Mouse (Mus musculus): Measurements from ENCODE around the gene Fbxo31.

The Fbxo31 gene

DNA sequence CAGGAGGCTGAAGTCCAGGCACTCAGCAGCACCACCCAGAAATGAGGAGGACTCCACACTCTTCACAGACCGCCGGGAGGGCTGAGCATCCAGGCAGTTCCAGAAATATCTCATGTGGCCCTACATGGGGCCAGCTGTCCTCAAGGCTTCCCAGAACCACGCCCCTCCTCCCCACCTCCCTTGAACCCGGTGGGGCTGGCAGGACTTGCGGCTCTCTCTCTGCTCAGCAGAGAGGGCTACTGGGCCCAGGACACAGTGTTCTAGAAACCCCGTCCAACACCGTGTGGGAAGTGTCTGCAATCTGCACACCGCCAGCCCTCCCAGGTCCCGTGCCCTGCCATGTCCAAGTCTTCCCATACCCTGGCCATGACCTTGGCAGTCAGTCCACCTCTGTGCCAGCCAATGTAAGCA is 15.7 kb downstream of the Fbxo31 start:
- in situ Hi-C loops (cut with MboI; ENCODE audit: low pct_unique_long_range_greater_than_20kb in 1 of 2, low sequenced_read_pairs in 2 of 2, unreplicated experiment in 1 of 2), result no loop called here

GRCm38 (mm10) chr8:121561636-121562345 is 16.8 kb downstream of the Fbxo31 start:
- in situ Hi-C loops (cut with MboI; ENCODE audit: low pct_unique_long_range_greater_than_20kb in 1 of 2, low sequenced_read_pairs in 2 of 2, unreplicated experiment in 1 of 2), result no loop called here

DNA sequence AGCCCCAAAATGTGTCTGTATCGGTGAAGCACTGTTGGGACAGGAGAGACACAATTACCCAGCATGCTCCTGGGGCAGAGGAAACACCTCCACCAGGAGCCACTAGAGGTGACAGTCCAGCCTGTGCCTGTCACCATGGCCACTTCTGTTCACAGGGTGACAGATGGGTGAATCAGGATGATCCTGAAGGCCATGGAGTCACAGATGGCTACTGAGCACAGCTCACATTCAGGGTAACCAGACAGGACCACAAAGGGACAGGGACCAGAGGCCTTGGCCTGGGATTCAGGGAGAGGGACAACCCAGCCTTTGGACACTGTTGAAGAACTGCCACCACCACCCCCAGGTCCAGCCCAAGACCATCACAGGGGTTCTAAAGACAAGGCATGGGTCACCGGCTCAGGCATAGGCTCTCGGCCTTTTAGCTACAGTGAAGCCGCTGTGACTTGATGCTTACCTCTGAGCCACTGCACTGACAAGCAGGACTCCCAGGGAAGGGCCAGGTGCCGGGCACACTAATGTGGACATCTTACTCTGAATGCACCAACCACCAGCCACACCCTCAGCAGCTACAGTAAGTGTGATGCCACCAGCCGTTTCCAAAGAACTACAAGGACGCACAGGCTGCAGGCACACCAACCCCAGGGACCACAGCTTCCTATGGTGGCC is 18.0 kb downstream of the Fbxo31 start:
- in situ Hi-C loops (cut with MboI; ENCODE audit: low pct_unique_long_range_greater_than_20kb in 1 of 2, low sequenced_read_pairs in 2 of 2, unreplicated experiment in 1 of 2), result no loop called here

DNA sequence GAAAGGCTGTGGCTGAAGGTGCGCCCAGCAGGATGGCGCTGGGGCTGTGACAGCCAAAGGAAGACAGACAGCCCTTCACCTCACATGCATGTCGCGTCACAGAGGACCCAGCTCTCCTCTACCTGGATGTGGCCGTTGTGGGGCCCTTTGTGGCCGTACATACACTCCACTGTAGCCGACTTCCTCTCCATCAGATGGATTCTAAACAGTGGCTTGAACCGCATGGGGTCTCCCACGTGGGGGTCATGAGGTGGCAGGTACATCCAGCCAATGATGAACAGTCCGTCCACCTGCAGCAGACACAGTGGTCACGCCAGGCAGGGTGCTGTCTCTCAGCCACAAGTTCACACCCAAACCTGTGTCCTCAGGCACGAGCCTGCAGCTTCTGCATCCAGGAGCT is 18.8 kb downstream of the Fbxo31 start:
- in situ Hi-C loops (cut with MboI; ENCODE audit: low pct_unique_long_range_greater_than_20kb in 1 of 2, low sequenced_read_pairs in 2 of 2, unreplicated experiment in 1 of 2), result no loop called here

GRCm38 (mm10) chr8:121558538-121558937 is 20.1 kb downstream of the Fbxo31 start:
- in situ Hi-C loops (cut with MboI; ENCODE audit: low pct_unique_long_range_greater_than_20kb in 1 of 2, low sequenced_read_pairs in 2 of 2, unreplicated experiment in 1 of 2), result no loop called here

- in situ Hi-C loops (cut with MboI; ENCODE audit: low pct_unique_long_range_greater_than_20kb in 1 of 2, low sequenced_read_pairs in 2 of 2, unreplicated experiment in 1 of 2), result no loop called here
Measured at GRCm38 (mm10) chr8:121557746-121558145, 20.9 kb downstream of the Fbxo31 start.

GRCm38 (mm10) chr8:121553831-121554475 is 24.7 kb downstream of the Fbxo31 start:
- in situ Hi-C loops (cut with MboI; ENCODE audit: low pct_unique_long_range_greater_than_20kb in 1 of 2, low sequenced_read_pairs in 2 of 2, unreplicated experiment in 1 of 2), result no loop called here

GRCm38 (mm10) chr8:121552506-121552905 is 26.1 kb downstream of the Fbxo31 start:
- in situ Hi-C loops (cut with MboI; ENCODE audit: low pct_unique_long_range_greater_than_20kb in 1 of 2, low sequenced_read_pairs in 2 of 2, unreplicated experiment in 1 of 2), result no loop called here

DNA sequence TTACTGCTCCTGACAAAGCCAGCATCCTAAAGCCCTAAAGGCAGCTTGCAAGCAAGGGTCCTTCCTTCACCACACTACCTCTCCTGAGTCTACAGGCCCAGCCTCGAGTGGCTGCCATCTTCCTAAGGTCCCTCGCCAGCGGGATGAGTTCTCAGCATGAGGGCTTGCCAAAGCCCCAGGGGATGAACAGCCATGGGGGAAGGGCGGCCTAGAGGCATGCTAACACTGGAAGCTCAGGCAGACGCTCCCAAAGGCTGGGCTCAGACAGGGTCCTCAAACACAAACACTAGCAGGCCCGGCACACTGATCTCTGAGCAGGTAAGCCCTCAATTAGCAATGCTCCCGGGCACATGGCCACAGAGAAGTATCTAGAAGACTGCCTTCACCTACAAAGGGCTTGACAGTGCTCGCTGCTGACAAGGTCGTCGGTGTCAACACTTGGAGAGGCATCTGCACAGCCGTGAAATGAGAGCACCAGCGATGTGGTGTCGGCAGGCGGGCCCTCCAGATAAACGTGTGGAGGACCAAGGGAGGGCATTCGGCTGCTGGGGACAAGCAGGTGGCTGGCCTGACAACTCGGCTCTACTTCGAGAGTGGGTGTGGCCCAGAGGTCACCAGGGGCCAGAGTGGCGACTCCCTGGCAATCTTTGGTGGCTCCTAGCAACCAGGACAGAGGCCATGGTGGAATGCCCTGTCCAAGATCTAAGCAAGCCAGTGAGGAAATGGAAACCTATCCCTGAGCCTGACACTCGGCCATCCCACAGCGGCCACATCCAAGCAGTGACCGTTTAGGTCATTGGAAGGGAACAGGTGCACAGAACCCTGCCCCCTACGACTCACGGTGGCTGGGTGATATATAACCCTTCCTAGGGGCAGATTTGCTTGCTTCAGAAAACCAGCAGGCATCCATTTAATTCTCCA is 27.3 kb downstream of the Fbxo31 start:
- in situ Hi-C loops (cut with MboI; ENCODE audit: low pct_unique_long_range_greater_than_20kb in 1 of 2, low sequenced_read_pairs in 2 of 2, unreplicated experiment in 1 of 2), result no loop called here

GRCm38 (mm10) chr8:121550056-121550455 is 28.6 kb downstream of the Fbxo31 start:
- in situ Hi-C loops (cut with MboI; ENCODE audit: low pct_unique_long_range_greater_than_20kb in 1 of 2, low sequenced_read_pairs in 2 of 2, unreplicated experiment in 1 of 2), result no loop called here

DNA sequence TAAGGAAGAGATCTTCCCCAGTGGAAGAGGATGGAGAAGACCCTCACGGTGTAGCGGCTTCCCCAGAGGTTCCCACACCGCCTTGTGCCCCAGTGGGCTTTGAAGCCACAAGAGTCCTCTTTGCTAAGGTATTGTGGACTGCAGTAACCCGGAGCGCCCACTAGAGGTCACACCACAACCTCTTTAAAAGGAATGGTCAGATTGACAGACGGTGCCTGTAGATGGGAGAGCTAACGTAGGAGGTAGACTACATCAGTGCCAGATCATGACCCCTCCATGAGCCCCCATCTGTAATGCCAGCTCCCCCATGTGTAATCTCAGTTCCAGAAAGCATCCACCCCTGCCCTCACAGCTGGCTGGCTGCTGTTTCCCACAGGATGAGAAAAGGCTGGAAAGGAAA is 31.5 kb downstream of the Fbxo31 start:
- in situ Hi-C loops (cut with MboI; ENCODE audit: low pct_unique_long_range_greater_than_20kb in 1 of 2, low sequenced_read_pairs in 2 of 2, unreplicated experiment in 1 of 2), result loop anchor here (10.0 kb wide), 2 partner anchors 48 to 138 kb away; partner anchors contain the start of gene Map1lc3b (in 2 of the 2)

- in situ Hi-C loops (cut with MboI; ENCODE audit: low pct_unique_long_range_greater_than_20kb in 1 of 2, low sequenced_read_pairs in 2 of 2, unreplicated experiment in 1 of 2), result loop anchor here (10.0 kb wide), 2 partner anchors 50 to 140 kb away; partner anchors contain the start of gene Map1lc3b (in 2 of the 2)
Measured at GRCm38 (mm10) chr8:121544936-121545335, 33.7 kb downstream of the Fbxo31 start.

DNA sequence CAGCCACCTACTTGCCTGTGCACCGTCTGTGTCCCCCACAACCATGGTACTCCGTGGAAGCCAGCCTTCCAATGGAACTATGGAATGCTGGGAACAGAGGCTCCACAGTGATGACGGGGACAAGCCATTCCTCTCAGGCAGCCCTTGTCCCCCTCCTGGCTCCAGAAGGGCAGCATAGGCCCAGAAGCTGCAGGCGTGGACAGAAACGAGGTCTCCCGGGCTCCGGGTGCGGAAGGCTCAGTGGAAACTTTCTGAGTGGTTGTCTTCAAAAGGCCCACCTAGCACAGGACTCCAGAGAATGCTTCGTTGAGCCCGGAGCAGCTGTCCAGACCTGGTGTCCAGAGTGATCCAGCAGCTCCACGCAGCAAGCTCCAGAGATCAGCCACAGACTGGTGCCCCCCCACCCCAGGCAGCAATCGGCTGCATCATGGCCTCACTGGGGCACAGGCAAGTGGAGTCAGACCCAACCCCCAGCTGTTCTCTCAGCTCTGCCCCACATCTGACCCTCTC is 34.3 kb downstream of the Fbxo31 start, which contains the start of gene 1700018B08Rik:
Gene 1700018B08Rik, minus strand, starts transcription at position 45 of the 510 bp plus-strand sequence.
- in situ Hi-C loops (cut with MboI; ENCODE audit: low pct_unique_long_range_greater_than_20kb in 1 of 2, low sequenced_read_pairs in 2 of 2, unreplicated experiment in 1 of 2), result loop anchor here (10.0 kb wide), 2 partner anchors 50 to 140 kb away; partner anchors contain the start of gene Map1lc3b (in 2 of the 2)

DNA sequence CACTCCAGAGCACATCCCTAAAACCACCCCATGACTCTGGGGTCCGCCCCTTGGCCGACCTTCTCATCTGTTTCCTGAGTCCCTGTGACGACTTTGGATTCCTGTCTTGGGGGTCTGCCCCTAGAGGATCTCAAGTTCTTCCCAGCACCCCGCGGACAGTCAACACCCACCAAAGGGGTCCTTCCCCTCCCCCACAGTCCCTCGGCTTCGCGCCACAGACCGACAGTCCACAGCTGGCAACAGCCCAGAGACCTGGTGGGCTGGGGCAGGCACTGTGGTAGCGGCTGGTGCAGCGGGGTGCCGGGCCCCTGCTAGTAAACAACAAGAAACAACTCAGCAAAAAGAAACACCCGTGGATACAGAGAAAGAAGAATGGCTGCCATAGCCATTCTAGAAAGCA is 35.7 kb downstream of the Fbxo31 start:
- in situ Hi-C loops (cut with MboI; ENCODE audit: low pct_unique_long_range_greater_than_20kb in 1 of 2, low sequenced_read_pairs in 2 of 2, unreplicated experiment in 1 of 2), result loop anchor here (10.0 kb wide), 2 partner anchors 52 to 142 kb away; partner anchors contain the start of gene Map1lc3b (in 2 of the 2)

DNA sequence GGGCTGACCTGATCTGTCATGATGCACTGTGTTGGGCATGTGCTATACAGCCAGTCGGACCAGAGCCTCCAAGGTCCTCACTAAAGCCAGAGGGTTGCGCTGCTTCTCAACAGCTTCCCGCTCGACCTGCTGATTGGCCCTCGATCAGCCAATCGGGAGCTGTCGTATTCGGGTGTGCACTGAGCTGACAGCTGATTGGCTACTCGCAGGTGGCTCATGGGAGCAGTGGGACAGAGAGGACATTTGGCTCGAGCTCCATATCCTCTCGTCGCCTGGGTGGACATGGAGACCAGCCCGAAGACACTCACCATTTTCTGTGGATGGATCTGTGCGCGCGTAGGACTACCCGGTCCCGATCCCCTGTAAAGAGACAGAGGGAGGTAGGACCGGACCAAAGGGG is 36.7 kb downstream of the Fbxo31 start:
- in situ Hi-C loops (cut with MboI; ENCODE audit: low pct_unique_long_range_greater_than_20kb in 1 of 2, low sequenced_read_pairs in 2 of 2, unreplicated experiment in 1 of 2), result loop anchor here (10.0 kb wide), 2 partner anchors 53 to 143 kb away; partner anchors contain the start of gene Map1lc3b (in 2 of the 2)

GRCm38 (mm10) chr8:121532381-121532780 is 46.2 kb downstream of the Fbxo31 start:
- in situ Hi-C loops (cut with MboI; ENCODE audit: low pct_unique_long_range_greater_than_20kb in 1 of 2, low sequenced_read_pairs in 2 of 2, unreplicated experiment in 1 of 2), result no loop called here

GRCm38 (mm10) chr8:121530639-121531038 is 48.0 kb downstream of the Fbxo31 start:
- in situ Hi-C loops (cut with MboI; ENCODE audit: low pct_unique_long_range_greater_than_20kb in 1 of 2, low sequenced_read_pairs in 2 of 2, unreplicated experiment in 1 of 2), result no loop called here

- in situ Hi-C loops (cut with MboI; ENCODE audit: low pct_unique_long_range_greater_than_20kb in 1 of 2, low sequenced_read_pairs in 2 of 2, unreplicated experiment in 1 of 2), result loop anchor here in 1 of 2 experiments (10.0 kb wide), 1 partner anchor 414 kb away; the partner anchor contains the start of gene Foxc2
Measured at GRCm38 (mm10) chr8:121528790-121529189, 49.8 kb downstream of the Fbxo31 start.
